Mouse (Mus musculus): ENCODE results near the gene Tm7sf2. TPM values are rescaled to one million over a fixed set of nuclear protein-coding genes. Genes with fewer than 3 reads are reported as not detected.
A peak's percentile ranks its signal among the peaks of the same experiment; 100 is the strongest.

The Tm7sf2 gene
- polyA plus RNA-seq, 1 experiment from 2014 or later, result 30.6 TPM

DNA sequence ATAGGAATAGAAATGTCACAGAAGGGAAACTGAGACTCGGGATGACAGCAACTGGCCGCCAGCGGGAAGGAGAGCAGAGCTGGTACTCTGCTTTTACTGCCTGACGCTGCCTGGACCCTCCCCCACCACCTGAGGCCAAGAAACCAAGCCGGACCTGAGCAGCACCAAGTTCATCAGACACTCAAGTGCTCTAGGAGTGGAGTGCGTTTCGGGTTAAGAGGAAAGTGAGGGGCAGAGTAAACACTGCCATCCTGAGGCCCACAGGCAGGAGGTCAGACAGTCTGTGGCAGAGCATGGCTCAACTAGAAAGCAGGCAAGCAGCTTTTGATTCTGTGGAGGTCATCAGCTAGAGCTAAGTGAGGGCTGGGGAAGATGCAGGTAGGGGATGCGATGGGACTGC, 45.1 kb downstream of the Tm7sf2 start:
- Histone ChIP-seq H3K4me2 (ENCODE audit: low read length) (no peak overlapping the region), H3K4me1 (replicated peaks; ENCODE audit: control insufficient read depth, insufficient read depth, low read length) (no peaks in the 10 kb centered on the region), H3K4me3 (ENCODE audit: low read depth, low read length) (no peak overlapping the region), H3K27me3 (replicated peaks; ENCODE audit: control insufficient read depth, insufficient read depth, low read length) (no peaks in the 10 kb centered on the region), H3K36me3 (ENCODE audit: control insufficient read depth, insufficient read depth, low read length) (no peaks in the 10 kb centered on the region), H3K9me3 (ENCODE audit: control insufficient read depth, low read length) (no peaks in the 10 kb centered on the region), H3K27ac (ENCODE audit: low read depth) (no peak overlapping the region), H3K9ac (ENCODE audit: low read length) (no peak overlapping the region)
- ATAC-seq (replicated peaks; ENCODE audit: low FRiP score, low TSS enrichment, low read depth) (no peak), DNase-seq (ENCODE audit: low spot score) (no peak)
- WGBS, result 54% methylated on average over 8 of the region's 8 CpGs

DNA sequence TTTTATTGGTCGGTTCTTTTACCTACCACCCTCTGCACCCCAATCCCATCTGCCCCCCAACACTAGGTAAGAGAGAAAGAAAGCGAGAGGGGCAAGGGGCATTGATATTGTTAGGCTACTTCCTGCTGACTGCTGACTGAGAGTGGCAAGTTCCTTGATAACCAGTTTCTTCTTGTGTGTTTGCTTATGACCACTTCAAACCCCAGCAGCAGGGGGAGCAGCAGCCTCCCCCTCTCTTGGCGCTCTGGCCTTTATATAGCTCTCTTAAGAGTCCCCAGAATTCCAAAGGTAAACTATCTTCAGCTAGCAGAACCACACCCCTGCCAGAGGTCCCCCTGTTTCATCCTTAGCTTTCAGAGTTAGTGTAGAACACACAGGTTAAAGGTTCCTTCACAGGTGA, 47.9 kb downstream of the Tm7sf2 start:
- no peaks in the 10 kb centered on the region for H3K9me3 ChIP-seq (ENCODE audit: control insufficient read depth, low read length)
- H3K27me3 ChIP-seq (replicated peaks; ENCODE audit: control insufficient read depth, insufficient read depth, low read length), result peaks cover 9% of the 10 kb centered on the region; the same call in 1 of the 2 replicates
- H3K36me3 ChIP-seq (ENCODE audit: control insufficient read depth, insufficient read depth, low read length), result no peaks in the 10 kb centered on the region
- H3K4me2 ChIP-seq (ENCODE audit: low read length), result no peak overlapping the region
- no peak overlapping the region for H3K4me3 ChIP-seq (ENCODE audit: low read depth, low read length)
- H3K9ac ChIP-seq (ENCODE audit: low read length), result no peak overlapping the region
- DNase-seq (ENCODE audit: low spot score) (no peak), ATAC-seq (replicated peaks; ENCODE audit: low FRiP score, low TSS enrichment, low read depth) (no peak)
- H3K27ac ChIP-seq (ENCODE audit: low read depth), result no peak overlapping the region
- 55% methylated on average over 3 of the region's 3 CpGs for WGBS
- peaks cover 6% of the 10 kb centered on the region; the same call in 1 of the 2 replicates for H3K4me1 ChIP-seq (replicated peaks; ENCODE audit: control insufficient read depth, insufficient read depth, low read length)

DNA sequence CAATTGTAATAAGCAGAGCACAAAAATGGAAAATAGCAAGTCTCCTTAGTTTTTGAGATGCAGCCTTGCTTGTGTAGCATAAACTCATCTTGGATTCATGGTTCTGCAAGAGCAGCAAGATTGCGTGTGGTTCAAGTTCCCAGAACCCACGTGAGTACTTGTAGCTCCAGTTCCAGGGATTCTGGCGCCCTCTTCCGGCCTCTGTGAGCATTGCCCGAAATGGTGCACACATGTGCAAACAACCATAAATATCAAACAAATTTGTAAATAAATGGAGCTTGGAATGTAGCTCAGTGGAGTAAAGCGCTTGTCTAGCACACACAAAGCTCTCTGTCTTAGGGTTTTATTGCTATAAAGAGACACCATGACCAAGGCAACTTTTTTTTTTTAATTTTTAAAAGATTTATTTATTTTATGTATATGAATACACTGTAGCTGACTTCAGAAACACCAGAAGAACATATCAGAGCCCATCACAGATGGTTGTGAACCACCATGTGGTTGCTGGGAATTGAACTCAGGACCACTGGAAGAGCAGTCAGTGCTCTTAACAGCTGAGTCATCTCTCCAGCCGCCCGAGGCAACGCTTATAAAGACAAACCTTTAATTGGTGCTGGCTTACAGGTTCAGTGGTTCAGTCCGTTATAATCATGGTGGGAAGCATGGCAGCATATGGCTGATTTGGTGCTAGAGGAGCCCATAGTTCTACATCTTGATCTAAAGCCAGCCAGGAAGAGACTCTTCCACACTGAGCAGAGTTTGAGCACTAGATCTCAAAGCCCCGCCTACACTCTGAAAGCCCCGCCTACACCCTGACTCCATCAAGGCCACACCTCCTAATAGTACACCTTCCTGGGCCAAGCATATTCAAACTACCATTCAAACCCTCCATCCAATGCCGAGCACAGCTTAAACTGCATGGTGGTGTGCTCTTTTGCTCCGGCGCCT, 49.8 kb downstream of the Tm7sf2 start:
- 28% methylated on average over 15 of the region's 15 CpGs for WGBS
- ATAC-seq (replicated peaks; ENCODE audit: low FRiP score, low TSS enrichment, low read depth) (no peak), DNase-seq (ENCODE audit: low spot score) (peak; percentile 88)
- H3K27ac ChIP-seq (ENCODE audit: low read depth), result no peak overlapping the region
- no peak overlapping the region for H3K4me3 ChIP-seq (ENCODE audit: low read depth, low read length)
- no peak overlapping the region for H3K9ac ChIP-seq (ENCODE audit: low read length)
- H3K4me1 ChIP-seq (replicated peaks; ENCODE audit: control insufficient read depth, insufficient read depth, low read length), result peaks cover 6% of the 10 kb centered on the region; the same call in 1 of the 2 replicates
- no peak overlapping the region for H3K4me2 ChIP-seq (ENCODE audit: low read length)
- no peaks in the 10 kb centered on the region for H3K9me3 ChIP-seq (ENCODE audit: control insufficient read depth, low read length)
- H3K27me3 ChIP-seq (replicated peaks; ENCODE audit: control insufficient read depth, insufficient read depth, low read length), result peaks cover 9% of the 10 kb centered on the region; the same call in 1 of the 2 replicates
- H3K36me3 ChIP-seq (ENCODE audit: control insufficient read depth, insufficient read depth, low read length), result no peaks in the 10 kb centered on the region

DNA sequence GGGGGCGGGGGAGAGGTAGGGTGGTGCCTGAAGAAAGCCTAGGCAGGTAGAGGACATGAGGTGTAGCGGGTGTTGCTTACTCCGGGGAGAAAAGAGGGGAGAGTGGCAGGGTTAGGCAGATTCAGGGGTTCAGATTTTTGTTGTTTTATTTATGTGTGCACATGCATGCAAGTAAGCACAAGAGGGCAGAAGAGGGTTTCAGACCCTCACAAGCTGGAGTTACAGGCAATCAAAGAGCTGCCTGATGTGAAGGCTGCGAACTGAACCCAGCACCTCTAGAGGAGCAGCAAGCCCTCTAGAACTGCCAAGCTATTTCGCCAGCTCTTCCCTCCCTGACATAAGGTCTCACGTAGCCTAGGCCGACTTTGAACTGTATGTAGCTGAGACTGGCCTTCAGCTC, 51.6 kb downstream of the Tm7sf2 start:
- Histone ChIP-seq H3K9me3 (ENCODE audit: control insufficient read depth, low read length) (no peaks in the 10 kb centered on the region), H3K4me1 (replicated peaks; ENCODE audit: control insufficient read depth, insufficient read depth, low read length) (peaks cover 6% of the 10 kb centered on the region; the same call in 1 of the 2 replicates), H3K9ac (ENCODE audit: low read length) (no peak overlapping the region), H3K4me2 (ENCODE audit: low read length) (no peak overlapping the region), H3K27me3 (replicated peaks; ENCODE audit: control insufficient read depth, insufficient read depth, low read length) (peaks cover 9% of the 10 kb centered on the region; the same call in 1 of the 2 replicates), H3K36me3 (ENCODE audit: control insufficient read depth, insufficient read depth, low read length) (no peaks in the 10 kb centered on the region), H3K4me3 (ENCODE audit: low read depth, low read length) (no peak overlapping the region), H3K27ac (ENCODE audit: low read depth) (no peak overlapping the region)
- DNase-seq (ENCODE audit: low spot score) (no peak), ATAC-seq (replicated peaks; ENCODE audit: low FRiP score, low TSS enrichment, low read depth) (no peak)
- WGBS, result 52% methylated on average over 7 of the region's 7 CpGs

GRCm38 (mm10) chr19:6015511-6016315, 52.5 kb downstream of the Tm7sf2 start, which contains the start of gene Capn1:
TSS of gene Capn1 (minus strand) at chr19:6015897.
- peak within 1 kb of the TSS; percentile 29; the same call in 1 of the 2 replicates for H3K27ac ChIP-seq (ENCODE audit: low read depth)
- peak; percentile 88 for DNase-seq (ENCODE audit: low spot score)
- H3K4me1 ChIP-seq (replicated peaks; ENCODE audit: control insufficient read depth, insufficient read depth, low read length), result peaks cover 6% of the 10 kb centered on the region; the same call in 1 of the 2 replicates
- 3% methylated on average over 40 of the region's 40 CpGs for WGBS
- H3K36me3 ChIP-seq (ENCODE audit: control insufficient read depth, insufficient read depth, low read length), result no peaks in the 10 kb centered on the region
- peak; percentile 70 for ATAC-seq (replicated peaks; ENCODE audit: low FRiP score, low TSS enrichment, low read depth)
- peak within 1 kb of the TSS; percentile 91 for H3K4me2 ChIP-seq (ENCODE audit: low read length)
- H3K9me3 ChIP-seq (ENCODE audit: control insufficient read depth, low read length), result no peaks in the 10 kb centered on the region
- peaks cover 9% of the 10 kb centered on the region; the same call in 1 of the 2 replicates for H3K27me3 ChIP-seq (replicated peaks; ENCODE audit: control insufficient read depth, insufficient read depth, low read length)
- peak within 1 kb of the TSS; percentile 57 for H3K9ac ChIP-seq (ENCODE audit: low read length)
- peak within 1 kb of the TSS; percentile 54 for H3K4me3 ChIP-seq (ENCODE audit: low read depth, low read length)

DNA sequence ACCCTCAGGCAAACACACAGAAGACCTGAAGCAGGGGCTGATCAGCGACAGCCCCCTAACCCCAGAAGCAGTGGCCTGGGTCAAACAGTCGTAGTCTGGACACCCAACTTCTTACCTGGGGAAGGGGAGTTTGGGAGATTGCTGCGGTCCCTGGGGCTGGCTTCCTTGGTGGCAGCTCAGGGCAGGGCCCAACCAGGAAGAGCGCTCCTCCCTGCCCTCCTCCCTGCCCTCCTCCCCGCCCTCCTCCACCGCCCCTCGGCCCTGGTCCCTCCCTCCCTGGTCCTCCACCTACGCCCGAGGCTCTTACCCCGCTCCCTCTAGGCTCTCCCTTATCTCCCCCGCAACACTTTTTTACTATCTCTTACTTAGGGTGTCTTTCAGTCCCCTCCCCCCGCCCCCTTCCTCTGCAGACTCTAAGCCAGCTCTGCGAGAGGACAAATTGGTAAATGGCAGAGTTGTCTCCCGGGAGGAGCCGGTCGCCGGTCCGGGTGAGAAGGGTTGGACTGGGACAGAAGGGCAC, 53.1 kb downstream of the Tm7sf2 start:
- ATAC-seq (replicated peaks; ENCODE audit: low FRiP score, low TSS enrichment, low read depth) (peak; percentile 83), DNase-seq (ENCODE audit: low spot score) (peak; percentile 76)
- Histone ChIP-seq H3K4me2 (ENCODE audit: low read length) (peak overlapping the region; percentile 91), H3K4me1 (replicated peaks; ENCODE audit: control insufficient read depth, insufficient read depth, low read length) (peaks cover 6% of the 10 kb centered on the region; the same call in 1 of the 2 replicates), H3K4me3 (ENCODE audit: low read depth, low read length) (peak overlapping the region; percentile 54), H3K9me3 (ENCODE audit: control insufficient read depth, low read length) (no peaks in the 10 kb centered on the region), H3K9ac (ENCODE audit: low read length) (peak overlapping the region; percentile 57), H3K27me3 (replicated peaks; ENCODE audit: control insufficient read depth, insufficient read depth, low read length) (peaks cover 9% of the 10 kb centered on the region; the same call in 1 of the 2 replicates), H3K27ac (ENCODE audit: low read depth) (0 out of 2 replicates have a peak overlapping the region, but pooled peaks have one; percentile 29), H3K36me3 (ENCODE audit: control insufficient read depth, insufficient read depth, low read length) (no peaks in the 10 kb centered on the region)
- WGBS, result 2% methylated on average over 17 of the region's 18 CpGs

DNA sequence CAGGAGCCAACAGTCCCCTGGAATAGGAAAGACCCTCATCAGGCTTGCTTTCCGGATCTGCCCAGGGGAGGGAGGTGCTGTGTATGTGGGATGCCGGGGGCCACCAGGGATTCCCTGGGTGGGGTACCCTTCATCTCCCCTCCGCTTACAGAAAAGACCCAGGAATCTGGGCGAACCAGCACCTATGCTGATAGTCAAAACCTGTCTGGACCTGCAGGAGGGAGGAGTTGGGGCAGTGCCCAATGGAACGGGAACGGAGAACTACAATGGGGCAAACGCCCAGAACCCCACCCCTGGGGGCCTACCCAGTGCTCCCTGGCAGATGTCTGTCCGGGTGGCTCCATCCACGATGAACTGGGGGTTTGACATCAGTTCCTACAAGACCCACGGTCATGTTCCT, 54.5 kb downstream of the Tm7sf2 start:
- H3K4me1 ChIP-seq (replicated peaks; ENCODE audit: control insufficient read depth, insufficient read depth, low read length), result peaks cover 6% of the 10 kb centered on the region; the same call in 1 of the 2 replicates
- H3K4me3 ChIP-seq (ENCODE audit: low read depth, low read length), result no peak overlapping the region
- no peak overlapping the region for H3K27ac ChIP-seq (ENCODE audit: low read depth)
- H3K9me3 ChIP-seq (ENCODE audit: control insufficient read depth, low read length), result no peaks in the 10 kb centered on the region
- H3K36me3 ChIP-seq (ENCODE audit: control insufficient read depth, insufficient read depth, low read length), result no peaks in the 10 kb centered on the region
- DNase-seq (ENCODE audit: low spot score) (no peak), ATAC-seq (replicated peaks; ENCODE audit: low FRiP score, low TSS enrichment, low read depth) (no peak)
- no peak overlapping the region for H3K4me2 ChIP-seq (ENCODE audit: low read length)
- no peak overlapping the region for H3K9ac ChIP-seq (ENCODE audit: low read length)
- WGBS, result 94% methylated on average over 10 of the region's 10 CpGs
- peaks cover 9% of the 10 kb centered on the region; the same call in 1 of the 2 replicates for H3K27me3 ChIP-seq (replicated peaks; ENCODE audit: control insufficient read depth, insufficient read depth, low read length)

Data from intestine, embryonic 14.5 days (tissue).